Mouse (Mus musculus) hindbrain, embryonic 13.5 days (tissue): ENCODE measurements around the gene Mrps2. TPM values are rescaled to one million over a fixed set of nuclear protein-coding genes. Genes with fewer than 3 reads are reported as not detected.

Experiments used
- ATAC-seq: fragments of 200-750 bp; cut with Nextera tagmentation; 2 replicates; pipeline ENCODE4 v1.8.0; 2017; ENCODE audit warnings: moderate TSS enrichment; ENCODE audit not compliant: low FRiP score
- H3K27ac ChIP-seq: fragments of 300-500 bp; sonication (generic); 2 replicates; pipeline ENCODE4 v1.5.1; 2015; ENCODE audit warnings: inconsistent platforms, mild to moderate bottlenecking, moderate library complexity
- H3K27me3 ChIP-seq: fragments of 300-500 bp; sonication (generic); 2 replicates; pipeline ENCODE4 v1.6.1; 2015; ENCODE audit warnings: mild to moderate bottlenecking, inconsistent platforms
- H3K36me3 ChIP-seq: fragments of 300-500 bp; sonication (generic); 2 replicates; pipeline ENCODE4 v1.6.1; 2015; ENCODE audit warnings: mild to moderate bottlenecking, inconsistent platforms
- H3K4me1 ChIP-seq: fragments of 300-500 bp; sonication (generic); replicated peaks from 2 replicates; pipeline ENCODE4 v1.6.1; 2015; ENCODE audit warnings: inconsistent platforms
- H3K4me2 ChIP-seq: fragments of 300-500 bp; sonication (generic); 2 replicates; pipeline ENCODE4 v1.6.1; 2015; ENCODE audit warnings: inconsistent platforms, mild to moderate bottlenecking, moderate library complexity
- H3K4me3 ChIP-seq: fragments of 300-500 bp; sonication (generic); 2 replicates; pipeline ENCODE4 v1.5.1; 2015; ENCODE audit warnings: mild to moderate bottlenecking, inconsistent platforms
- H3K9ac ChIP-seq: fragments of 300-500 bp; sonication (generic); 2 replicates; pipeline ENCODE4 v1.6.1; 2015; ENCODE audit warnings: mild to moderate bottlenecking, inconsistent platforms
- H3K9me3 ChIP-seq: fragments of 300-500 bp; sonication (generic); 2 replicates; pipeline ENCODE4 v1.6.1; 2016; ENCODE audit warnings: inconsistent platforms
- WGBS: fragments of 180-500 bp; shearing (Covaris S2); methylation state at CpG from one replicate; pipeline ENCODE4 v1.1.7; 2015; 5-methylcytosine and 5-hydroxymethylcytosine counted together
- polyA plus RNA-seq: library from polyadenylated mRNA; unstranded; fragments of >200 nt; fragmentation: Nextera tagmentation; extraction: Ambion mirVana; gene quantifications from 2 replicates; pipeline ENCODE4 v1.2.1, GENCODE M21; 2015

The Mrps2 gene
- polyA plus RNA-seq, 1 experiment from 2014 or later = 51.9 TPM

GRCm38 (mm10) chr2:28479208-28480204, 11.6 kb downstream of the Mrps2 start:
- no peak for ATAC-seq
- 83% methylated on average over 20 of the region's 20 CpGs for WGBS

GRCm38 (mm10) chr2:28483861-28484260, 16.0 kb downstream of the Mrps2 start:
- no peak for ATAC-seq
- Histone ChIP-seq H3K36me3 (no peaks in the 10 kb centered on the region), H3K4me1 (no peaks in the 10 kb centered on the region), H3K27ac (no peak overlapping the region), H3K9ac (no peak overlapping the region), H3K4me2 (no peak overlapping the region), H3K4me3 (no peak overlapping the region), H3K27me3 (no peaks in the 10 kb centered on the region), H3K9me3 (no peaks in the 10 kb centered on the region)
- 79% methylated on average over 2 of the region's 2 CpGs for WGBS

More at GRCm38 (mm10) chr2:28479208-28480204, 11.6 kb downstream of the Mrps2 start:
- no peaks in the 10 kb centered on the region for H3K9me3 ChIP-seq
- no peak overlapping the region for H3K9ac ChIP-seq
- H3K4me2 ChIP-seq = no peak overlapping the region
- H3K36me3 ChIP-seq = no peaks in the 10 kb centered on the region
- no peak overlapping the region for H3K4me3 ChIP-seq
- no peaks in the 10 kb centered on the region for H3K4me1 ChIP-seq
- H3K27me3 ChIP-seq = no peaks in the 10 kb centered on the region
- H3K27ac ChIP-seq = no peak overlapping the region

- no peak overlapping the region for H3K4me3 ChIP-seq
- no peaks in the 10 kb centered on the region for H3K9me3 ChIP-seq
- H3K9ac ChIP-seq = no peak overlapping the region
- ATAC-seq = no peak
- no peaks in the 10 kb centered on the region for H3K4me1 ChIP-seq
- WGBS = 91% methylated on average over 2 of the region's 2 CpGs
- H3K4me2 ChIP-seq = no peak overlapping the region
- no peaks in the 10 kb centered on the region for H3K27me3 ChIP-seq
- H3K27ac ChIP-seq = no peak overlapping the region
- no peaks in the 10 kb centered on the region for H3K36me3 ChIP-seq
Observed at GRCm38 (mm10) chr2:28494521-28494920, 26.7 kb downstream of the Mrps2 start.

- H3K4me2 ChIP-seq = no peak overlapping the region
- 87% methylated on average over 14 of the region's 14 CpGs for WGBS
- no peak overlapping the region for H3K9ac ChIP-seq
- H3K4me3 ChIP-seq = no peak overlapping the region
- no peak for ATAC-seq
- H3K36me3 ChIP-seq = no peaks in the 10 kb centered on the region
- no peaks in the 10 kb centered on the region for H3K4me1 ChIP-seq
- H3K27me3 ChIP-seq = no peaks in the 10 kb centered on the region
- no peaks in the 10 kb centered on the region for H3K9me3 ChIP-seq
- no peak overlapping the region for H3K27ac ChIP-seq
Observed at GRCm38 (mm10) chr2:28495207-28495756, 27.4 kb downstream of the Mrps2 start.

- H3K4me2 ChIP-seq = no peak overlapping the region
- no peak overlapping the region for H3K4me3 ChIP-seq
- H3K27me3 ChIP-seq = no peaks in the 10 kb centered on the region
- no peak overlapping the region for H3K9ac ChIP-seq
- H3K4me1 ChIP-seq = no peaks in the 10 kb centered on the region
- no peaks in the 10 kb centered on the region for H3K36me3 ChIP-seq
- no peak overlapping the region for H3K27ac ChIP-seq
- WGBS = 81% methylated on average over 16 of the region's 16 CpGs
- H3K9me3 ChIP-seq = no peaks in the 10 kb centered on the region
- no peak for ATAC-seq
Observed at GRCm38 (mm10) chr2:28495801-28496595, 28.1 kb downstream of the Mrps2 start.

GRCm38 (mm10) chr2:28496671-28497070, 28.8 kb downstream of the Mrps2 start, which contains the start of gene Gbgt1:
Gene Gbgt1 (plus strand): TSS chr2:28496891.
- Histone ChIP-seq H3K4me1 (no peaks in the 10 kb centered on the region), H3K36me3 (no peaks in the 10 kb centered on the region), H3K9ac (no peak within 1 kb of the TSS), H3K27me3 (no peaks in the 10 kb centered on the region), H3K4me3 (no peak within 1 kb of the TSS), H3K27ac (no peak within 1 kb of the TSS), H3K9me3 (no peaks in the 10 kb centered on the region), H3K4me2 (no peak within 1 kb of the TSS)
- ATAC-seq = no peak
- WGBS = 86% methylated on average over 5 of the region's 5 CpGs

GRCm38 (mm10) chr2:28497561-28497960, 29.7 kb downstream of the Mrps2 start:
- Histone ChIP-seq H3K4me2 (no peak overlapping the region), H3K27me3 (no peaks in the 10 kb centered on the region), H3K27ac (no peak overlapping the region), H3K9ac (no peak overlapping the region), H3K9me3 (no peaks in the 10 kb centered on the region), H3K4me1 (no peaks in the 10 kb centered on the region), H3K4me3 (no peak overlapping the region), H3K36me3 (no peaks in the 10 kb centered on the region)
- WGBS = 81% methylated on average over 5 of the region's 5 CpGs
- no peak for ATAC-seq

- Histone ChIP-seq H3K27me3 (0 out of 2 replicates have a peak, but pooled peaks cover 3% of the 10 kb centered on the region), H3K4me2 (no peak overlapping the region), H3K4me1 (no peaks in the 10 kb centered on the region), H3K36me3 (no peaks in the 10 kb centered on the region), H3K4me3 (no peak overlapping the region), H3K27ac (no peak overlapping the region), H3K9ac (no peak overlapping the region), H3K9me3 (no peaks in the 10 kb centered on the region)
- ATAC-seq = no peak
- 89% methylated on average over 4 of the region's 4 CpGs for WGBS
Observed at GRCm38 (mm10) chr2:28498431-28498830, 30.6 kb downstream of the Mrps2 start.

GRCm38 (mm10) chr2:28502987-28503386, 35.1 kb downstream of the Mrps2 start:
- no peak overlapping the region for H3K4me3 ChIP-seq
- WGBS = 92% methylated on average over 10 of the region's 10 CpGs
- H3K4me1 ChIP-seq = no peaks in the 10 kb centered on the region
- H3K36me3 ChIP-seq = no peaks in the 10 kb centered on the region
- no peaks in the 10 kb centered on the region for H3K9me3 ChIP-seq
- no peak overlapping the region for H3K9ac ChIP-seq
- H3K27me3 ChIP-seq = 0 out of 2 replicates have a peak, but pooled peaks cover 3% of the 10 kb centered on the region
- ATAC-seq = no peak
- H3K4me2 ChIP-seq = no peak overlapping the region
- no peak overlapping the region for H3K27ac ChIP-seq

- WGBS = 91% methylated on average over 13 of the region's 13 CpGs
- no peaks in the 10 kb centered on the region for H3K9me3 ChIP-seq
- no peaks in the 10 kb centered on the region for H3K36me3 ChIP-seq
- H3K9ac ChIP-seq = no peak overlapping the region
- no peaks in the 10 kb centered on the region for H3K4me1 ChIP-seq
- H3K4me3 ChIP-seq = no peak overlapping the region
- no peak overlapping the region for H3K4me2 ChIP-seq
- 0 out of 2 replicates have a peak, but pooled peaks cover 5% of the 10 kb centered on the region for H3K27me3 ChIP-seq
- no peak overlapping the region for H3K27ac ChIP-seq
- no peak for ATAC-seq
Observed at GRCm38 (mm10) chr2:28504676-28505075, 36.8 kb downstream of the Mrps2 start.

GRCm38 (mm10) chr2:28505795-28506194, 37.9 kb downstream of the Mrps2 start, which contains the start of gene Gm10134:
Gene Gm10134 (plus strand): TSS chr2:28506095.
- Histone ChIP-seq H3K27ac (no peak within 1 kb of the TSS), H3K36me3 (no peaks in the 10 kb centered on the region), H3K4me3 (no peak within 1 kb of the TSS), H3K4me1 (no peaks in the 10 kb centered on the region), H3K27me3 (0 out of 2 replicates have a peak, but pooled peaks cover 13% of the 10 kb centered on the region), H3K9ac (no peak within 1 kb of the TSS), H3K9me3 (no peaks in the 10 kb centered on the region), H3K4me2 (no peak within 1 kb of the TSS)
- 81% methylated on average over 3 of the region's 3 CpGs for WGBS
- no peak for ATAC-seq

- no peak overlapping the region for H3K27ac ChIP-seq
- no peak overlapping the region for H3K9ac ChIP-seq
- WGBS = 86% methylated on average over 6 of the region's 6 CpGs
- no peaks in the 10 kb centered on the region for H3K4me1 ChIP-seq
- no peak overlapping the region for H3K4me2 ChIP-seq
- no peak overlapping the region for H3K4me3 ChIP-seq
- no peaks in the 10 kb centered on the region for H3K36me3 ChIP-seq
- 0 out of 2 replicates have a peak, but pooled peaks cover 16% of the 10 kb centered on the region for H3K27me3 ChIP-seq
- no peaks in the 10 kb centered on the region for H3K9me3 ChIP-seq
- ATAC-seq = no peak
Observed at GRCm38 (mm10) chr2:28506291-28506690, 38.4 kb downstream of the Mrps2 start.
